Mouse (Mus musculus): ENCODE measurements at regions not wholly inside any gene's neighbourhood (a gene's known extent, or its start where the extent isn't known, plus 50 kb on each side); places are given as distances from the start of the nearest gene placed in this dataset.

DNA sequence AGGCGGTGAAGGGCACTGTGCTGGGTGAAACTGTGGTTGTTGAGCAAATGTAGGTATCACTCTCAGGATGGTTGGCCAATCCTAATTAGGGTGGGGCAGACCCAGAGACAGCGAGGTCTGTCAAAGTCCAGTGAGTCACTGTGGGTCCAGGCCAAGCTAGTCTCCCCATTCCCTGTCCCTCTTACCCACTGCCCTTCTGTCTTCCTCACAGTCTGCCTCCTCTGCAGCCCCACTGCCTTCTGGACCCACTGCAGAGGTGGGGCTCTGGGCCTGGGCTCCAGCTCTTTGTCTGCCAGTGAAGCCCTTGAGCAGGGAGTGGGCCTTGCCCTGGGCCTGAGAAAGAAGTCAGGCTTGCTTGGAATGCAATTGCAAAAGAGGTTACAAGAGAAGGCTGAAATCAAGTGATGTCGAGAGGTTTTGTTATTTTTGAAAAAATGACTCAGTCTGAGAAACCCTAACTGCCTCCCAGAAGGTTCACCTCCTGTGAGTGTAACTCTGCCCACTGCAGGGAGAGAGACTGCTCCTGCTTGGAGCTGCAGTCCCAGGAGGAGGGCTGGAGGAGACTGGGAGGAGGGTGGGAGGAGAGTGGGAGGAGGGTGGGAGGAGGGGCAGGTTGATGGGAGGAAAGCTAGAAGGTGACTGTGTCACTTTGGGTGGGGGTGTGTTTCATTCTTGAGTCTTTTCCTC, 193.3 kb downstream of the 4933412E24Rik start:
- Histone ChIP-seq H3K27me3 (ENCODE audit: control insufficient read depth, insufficient read depth, insufficient read length) (no peaks in the 10 kb centered on the region), H3ac (ENCODE audit: control insufficient read depth, insufficient read length, low read depth) (peak overlapping the region; percentile 21), H3K79me3 (ENCODE audit: low read depth) (no peaks in the 10 kb centered on the region), H3K4me3 (ENCODE audit: insufficient read depth, poor library complexity, severe bottlenecking) (no peak overlapping the region), H3K79me2 (ENCODE audit: control insufficient read depth, insufficient read depth) (no peaks in the 10 kb centered on the region), H3K36me3 (ENCODE audit: control insufficient read depth, insufficient read depth) (no peaks in the 10 kb centered on the region)
- TF ChIP-seq CEBPB (IDR thresholded peaks at IDR 0.05; ENCODE audit: low read depth) (peak; percentile 97), USF1 (IDR thresholded peaks at IDR 0.05; ENCODE audit: low read depth) (no peak), MAX (IDR thresholded peaks at IDR 0.05) (peak; percentile 20), MYOD1 (IDR thresholded peaks at IDR 0.05; ENCODE audit: control insufficient read depth, insufficient read length, low read depth) (no peak), MYOG (IDR thresholded peaks at IDR 0.05; ENCODE audit: control insufficient read depth, extremely low read depth, insufficient read length) (no peak), CTCF (IDR thresholded peaks at IDR 0.05; ENCODE audit: control insufficient read depth, insufficient read depth, insufficient read length) (no peak), FOSL1 (IDR thresholded peaks at IDR 0.05; ENCODE audit: insufficient read depth, low read length, poor library complexity, severe bottlenecking) (no peak)

DNA sequence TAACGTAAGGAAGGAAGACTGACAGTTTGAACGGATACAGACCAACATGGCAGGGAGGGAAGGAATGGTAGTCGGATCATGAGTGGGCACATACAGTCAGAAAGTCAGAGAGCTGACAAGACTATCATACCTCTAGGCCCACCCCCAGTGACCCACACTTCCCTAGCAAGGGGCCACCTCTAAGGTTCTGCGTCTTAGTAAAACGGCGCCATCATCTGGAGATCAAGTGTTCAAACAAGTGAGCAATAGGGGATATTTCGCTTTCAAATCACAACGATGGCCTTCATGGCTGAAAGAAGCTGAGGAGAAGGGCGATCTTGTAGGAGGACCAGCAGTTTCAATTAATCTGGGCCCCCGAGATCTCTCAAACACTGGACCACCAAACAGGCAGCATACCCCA, 196.1 kb downstream of the 4933412E24Rik start:
- Histone ChIP-seq H3ac (ENCODE audit: control insufficient read depth, insufficient read length, low read depth) (no peak overlapping the region), H3K79me2 (ENCODE audit: control insufficient read depth, insufficient read depth) (no peaks in the 10 kb centered on the region), H3K27me3 (ENCODE audit: control insufficient read depth, insufficient read depth, insufficient read length) (no peaks in the 10 kb centered on the region), H3K36me3 (ENCODE audit: control insufficient read depth, insufficient read depth) (no peaks in the 10 kb centered on the region), H3K4me3 (ENCODE audit: insufficient read depth, poor library complexity, severe bottlenecking) (no peak overlapping the region), H3K79me3 (ENCODE audit: low read depth) (no peaks in the 10 kb centered on the region)
- TF ChIP-seq FOSL1 (IDR thresholded peaks at IDR 0.05; ENCODE audit: insufficient read depth, low read length, poor library complexity, severe bottlenecking) (no peak), CEBPB (IDR thresholded peaks at IDR 0.05; ENCODE audit: low read depth) (no peak), USF1 (IDR thresholded peaks at IDR 0.05; ENCODE audit: low read depth) (no peak), CTCF (IDR thresholded peaks at IDR 0.05; ENCODE audit: control insufficient read depth, insufficient read depth, insufficient read length) (no peak), MAX (IDR thresholded peaks at IDR 0.05) (no peak), MYOG (IDR thresholded peaks at IDR 0.05; ENCODE audit: control insufficient read depth, extremely low read depth, insufficient read length) (no peak), MYOD1 (IDR thresholded peaks at IDR 0.05; ENCODE audit: control insufficient read depth, insufficient read length, low read depth) (no peak)

DNA sequence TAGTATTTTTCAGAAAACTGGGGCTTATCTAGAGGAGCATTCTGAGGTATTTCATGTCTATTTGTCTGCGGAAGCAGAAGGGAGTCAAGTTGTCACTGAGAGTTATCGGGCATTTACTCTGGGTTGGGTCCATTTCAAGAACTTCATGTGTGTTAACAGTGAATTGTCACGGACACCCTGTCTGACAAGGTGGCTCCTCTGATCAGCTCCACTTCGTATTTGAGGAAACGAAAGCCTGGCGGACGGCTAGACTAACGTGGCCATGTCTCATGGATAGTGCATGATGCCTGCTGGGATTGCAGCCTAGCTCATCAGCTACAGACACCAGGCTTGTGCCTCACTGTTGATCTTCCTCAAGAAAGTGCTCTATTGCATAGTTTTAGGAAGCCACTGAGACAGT, 200.4 kb downstream of the 4933412E24Rik start:
- H3K79me2 ChIP-seq (ENCODE audit: control insufficient read depth, insufficient read depth) = no peaks in the 10 kb centered on the region
- no peak for TF ChIP-seq CEBPB (IDR thresholded peaks at IDR 0.05; ENCODE audit: low read depth)
- TF ChIP-seq USF1 (IDR thresholded peaks at IDR 0.05; ENCODE audit: low read depth) = no peak
- no peak for TF ChIP-seq CTCF (IDR thresholded peaks at IDR 0.05; ENCODE audit: control insufficient read depth, insufficient read depth, insufficient read length)
- TF ChIP-seq FOSL1 (IDR thresholded peaks at IDR 0.05; ENCODE audit: insufficient read depth, low read length, poor library complexity, severe bottlenecking) = no peak
- no peak for TF ChIP-seq MYOG (IDR thresholded peaks at IDR 0.05; ENCODE audit: control insufficient read depth, extremely low read depth, insufficient read length)
- no peak for TF ChIP-seq MAX (IDR thresholded peaks at IDR 0.05)
- no peak for TF ChIP-seq MYOD1 (IDR thresholded peaks at IDR 0.05; ENCODE audit: control insufficient read depth, insufficient read length, low read depth)
- no peaks in the 10 kb centered on the region for H3K79me3 ChIP-seq (ENCODE audit: low read depth)
- no peak overlapping the region for H3K4me3 ChIP-seq (ENCODE audit: insufficient read depth, poor library complexity, severe bottlenecking)
- no peaks in the 10 kb centered on the region for H3K36me3 ChIP-seq (ENCODE audit: control insufficient read depth, insufficient read depth)
- no peak overlapping the region for H3ac ChIP-seq (ENCODE audit: control insufficient read depth, insufficient read length, low read depth)
- no peaks in the 10 kb centered on the region for H3K27me3 ChIP-seq (ENCODE audit: control insufficient read depth, insufficient read depth, insufficient read length)

DNA sequence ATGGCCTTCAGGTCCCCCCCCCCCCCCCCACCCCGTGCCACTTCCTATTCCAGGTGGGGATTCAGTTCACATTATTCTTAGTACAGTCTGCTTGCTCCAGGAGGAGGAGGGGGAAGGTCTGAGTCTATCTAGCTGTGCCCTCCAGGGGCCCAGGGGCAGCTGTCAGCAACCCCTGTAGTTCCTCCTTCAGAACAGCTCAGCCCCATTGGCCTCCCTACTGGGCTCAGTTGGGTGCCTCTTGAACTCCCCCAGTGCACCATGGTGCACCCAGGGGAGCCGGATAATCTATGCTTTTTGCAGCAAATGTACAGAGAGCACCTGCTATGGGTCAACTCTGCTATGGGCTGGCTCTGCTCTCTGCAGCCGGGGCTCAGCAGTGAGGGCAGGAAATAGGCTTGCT, 204.8 kb downstream of the 4933412E24Rik start:
- Histone ChIP-seq H3K36me3 (ENCODE audit: control insufficient read depth, insufficient read depth) (no peaks in the 10 kb centered on the region), H3K4me3 (ENCODE audit: insufficient read depth, poor library complexity, severe bottlenecking) (no peak overlapping the region), H3ac (ENCODE audit: control insufficient read depth, insufficient read length, low read depth) (no peak overlapping the region), H3K27me3 (ENCODE audit: control insufficient read depth, insufficient read depth, insufficient read length) (no peaks in the 10 kb centered on the region), H3K79me2 (ENCODE audit: control insufficient read depth, insufficient read depth) (no peaks in the 10 kb centered on the region), H3K79me3 (ENCODE audit: low read depth) (no peaks in the 10 kb centered on the region)
- TF ChIP-seq CTCF (IDR thresholded peaks at IDR 0.05; ENCODE audit: control insufficient read depth, insufficient read depth, insufficient read length) = no peak
- no peak for TF ChIP-seq CEBPB (IDR thresholded peaks at IDR 0.05; ENCODE audit: low read depth)
- no peak for TF ChIP-seq USF1 (IDR thresholded peaks at IDR 0.05; ENCODE audit: low read depth)
- TF ChIP-seq MAX (IDR thresholded peaks at IDR 0.05) = no peak
- no peak for TF ChIP-seq FOSL1 (IDR thresholded peaks at IDR 0.05; ENCODE audit: insufficient read depth, low read length, poor library complexity, severe bottlenecking)
- TF ChIP-seq MYOG (IDR thresholded peaks at IDR 0.05; ENCODE audit: control insufficient read depth, extremely low read depth, insufficient read length) = no peak
- no peak for TF ChIP-seq MYOD1 (IDR thresholded peaks at IDR 0.05; ENCODE audit: control insufficient read depth, insufficient read length, low read depth)

DNA sequence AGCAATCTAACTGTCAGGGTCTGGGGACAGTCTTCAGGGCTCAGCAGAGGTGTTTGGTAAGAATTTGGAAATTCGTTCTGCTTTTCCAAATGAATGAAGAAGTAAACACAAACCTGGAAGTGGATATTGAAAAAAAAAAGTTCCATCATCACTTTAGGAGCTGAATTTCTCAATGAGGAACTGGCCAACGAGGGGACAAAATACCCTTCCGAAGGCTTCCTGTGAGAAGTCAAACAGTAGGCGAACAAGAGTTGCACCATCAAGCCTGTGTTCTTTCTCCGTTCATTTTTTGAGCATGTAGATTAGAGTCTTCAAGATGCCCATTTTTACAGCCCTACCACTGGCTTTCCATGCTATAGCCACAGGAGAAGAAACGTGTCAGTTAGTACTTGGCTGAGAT, 207.1 kb downstream of the 4933412E24Rik start:
- no peak overlapping the region for H3ac ChIP-seq (ENCODE audit: control insufficient read depth, insufficient read length, low read depth)
- no peaks in the 10 kb centered on the region for H3K27me3 ChIP-seq (ENCODE audit: control insufficient read depth, insufficient read depth, insufficient read length)
- H3K79me3 ChIP-seq (ENCODE audit: low read depth) = no peaks in the 10 kb centered on the region
- no peak for TF ChIP-seq CEBPB (IDR thresholded peaks at IDR 0.05; ENCODE audit: low read depth)
- no peak for TF ChIP-seq MYOD1 (IDR thresholded peaks at IDR 0.05; ENCODE audit: control insufficient read depth, insufficient read length, low read depth)
- no peak for TF ChIP-seq FOSL1 (IDR thresholded peaks at IDR 0.05; ENCODE audit: insufficient read depth, low read length, poor library complexity, severe bottlenecking)
- no peak for TF ChIP-seq USF1 (IDR thresholded peaks at IDR 0.05; ENCODE audit: low read depth)
- no peak for TF ChIP-seq MYOG (IDR thresholded peaks at IDR 0.05; ENCODE audit: control insufficient read depth, extremely low read depth, insufficient read length)
- no peak for TF ChIP-seq MAX (IDR thresholded peaks at IDR 0.05)
- no peak for TF ChIP-seq CTCF (IDR thresholded peaks at IDR 0.05; ENCODE audit: control insufficient read depth, insufficient read depth, insufficient read length)
- H3K36me3 ChIP-seq (ENCODE audit: control insufficient read depth, insufficient read depth) = no peaks in the 10 kb centered on the region
- H3K79me2 ChIP-seq (ENCODE audit: control insufficient read depth, insufficient read depth) = no peaks in the 10 kb centered on the region
- H3K4me3 ChIP-seq (ENCODE audit: insufficient read depth, poor library complexity, severe bottlenecking) = no peak overlapping the region

All from C2C12 (cell line).